Mouse (Mus musculus): ENCODE measurements at regions not wholly inside any gene's neighbourhood (a gene's known extent, or its start where the extent isn't known, plus 50 kb on each side); places are given as distances from the start of the nearest gene placed in this dataset.

DNA sequence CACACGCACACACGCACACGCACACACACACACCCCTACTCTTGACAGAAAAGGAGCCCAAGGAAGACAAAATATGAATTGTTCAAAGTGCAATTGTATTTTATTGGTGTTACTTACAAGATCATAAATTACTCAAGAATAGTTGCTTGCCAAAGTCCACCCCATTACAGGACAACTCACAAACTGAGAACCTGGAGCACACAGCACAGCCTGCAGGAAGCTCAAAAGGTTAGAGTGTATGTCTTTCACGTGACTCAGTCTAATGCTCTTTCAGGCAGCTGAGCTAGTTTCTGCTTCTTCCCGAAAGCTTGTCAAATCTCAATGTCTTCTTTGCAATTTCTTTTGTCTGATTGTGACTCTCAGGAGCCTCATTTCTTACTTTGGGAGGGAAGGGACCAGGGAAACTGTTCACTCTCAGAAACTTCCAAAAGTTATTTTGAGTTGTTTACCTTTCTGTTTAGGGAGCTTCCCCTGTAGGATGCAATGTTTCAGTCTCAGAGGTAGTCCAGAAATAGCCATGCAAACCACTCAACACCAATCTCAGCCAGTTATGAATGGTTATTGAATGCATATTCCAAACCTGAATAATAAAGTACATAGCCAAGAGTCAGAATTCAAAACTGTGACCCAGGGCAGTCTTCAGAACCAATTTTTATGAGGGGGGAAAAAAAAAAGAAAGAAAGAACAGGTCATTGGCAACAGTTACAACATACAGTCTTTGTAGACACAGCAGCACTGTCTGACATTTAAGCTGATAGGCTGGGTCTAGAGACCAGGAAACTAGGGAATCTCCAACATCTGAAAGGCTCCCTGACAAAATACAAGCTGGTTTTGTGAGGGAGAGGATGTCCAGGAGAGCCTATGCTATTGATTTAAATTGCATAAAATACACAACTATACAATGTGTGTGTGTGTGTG, 1267.1 kb downstream of the Otol1 start:
- WGBS, result 33% methylated on average over 5 of the region's 5 CpGs
- H3K9me3 ChIP-seq (ENCODE audit: control insufficient read depth), result no peaks in the 10 kb centered on the region
- H3K9ac ChIP-seq (ENCODE audit: low read depth, low read length), result no peak overlapping the region
- H3K36me3 ChIP-seq (ENCODE audit: control insufficient read depth, insufficient read depth), result no peaks in the 10 kb centered on the region
- ATAC-seq, result peak; percentile 100
- H3K4me3 ChIP-seq (ENCODE audit: low read depth, low read length), result no peak overlapping the region
- H3K27ac ChIP-seq (ENCODE audit: low read depth, low read length), result peak overlapping the region; percentile 71
- H3K4me1 ChIP-seq (replicated peaks; ENCODE audit: control insufficient read depth, insufficient read depth, low read length), result no peaks in the 10 kb centered on the region
- H3K27me3 ChIP-seq (replicated peaks; ENCODE audit: control insufficient read depth, insufficient read depth, low read length), result no peaks in the 10 kb centered on the region
- TF ChIP-seq CTCF (IDR thresholded peaks at IDR 0.05; ENCODE audit: low read depth), result peak; percentile 47
- H3K4me2 ChIP-seq (replicated peaks; ENCODE audit: low read depth), result peak overlapping the region; percentile 47

DNA sequence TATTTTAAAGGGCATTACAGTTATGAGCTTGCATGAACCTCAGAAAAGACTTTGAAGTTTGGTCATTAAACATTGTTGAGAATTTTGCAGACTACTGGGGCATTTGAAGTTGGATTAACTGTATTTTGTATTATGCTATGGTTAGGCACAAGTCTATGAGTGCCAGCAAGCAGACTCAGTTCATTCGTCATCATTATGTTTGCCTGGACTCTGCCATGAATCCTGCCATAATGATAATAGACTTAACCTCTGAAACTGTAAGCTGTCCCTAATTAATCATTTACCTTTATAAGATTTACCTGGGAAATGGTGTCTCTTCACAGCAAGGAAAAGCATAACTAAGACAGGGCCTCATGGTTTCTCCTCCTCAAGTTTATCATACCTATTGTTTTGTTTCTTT, 1289.1 kb downstream of the Otol1 start:
- H3K9ac ChIP-seq (ENCODE audit: low read depth, low read length), result no peak overlapping the region
- H3K9me3 ChIP-seq (ENCODE audit: control insufficient read depth), result no peaks in the 10 kb centered on the region
- 36% methylated on average over 1 of the region's 1 CpGs for WGBS
- H3K27ac ChIP-seq (ENCODE audit: low read depth, low read length), result no peak overlapping the region
- H3K36me3 ChIP-seq (ENCODE audit: control insufficient read depth, insufficient read depth), result no peaks in the 10 kb centered on the region
- no peak overlapping the region for H3K4me2 ChIP-seq (replicated peaks; ENCODE audit: low read depth)
- no peak overlapping the region for H3K4me3 ChIP-seq (ENCODE audit: low read depth, low read length)
- TF ChIP-seq CTCF (IDR thresholded peaks at IDR 0.05; ENCODE audit: low read depth), result no peak
- no peaks in the 10 kb centered on the region for H3K4me1 ChIP-seq (replicated peaks; ENCODE audit: control insufficient read depth, insufficient read depth, low read length)
- no peaks in the 10 kb centered on the region for H3K27me3 ChIP-seq (replicated peaks; ENCODE audit: control insufficient read depth, insufficient read depth, low read length)
- peak; percentile 90 for ATAC-seq
